8 mouse cellular contexts compared by ENCODE assay signal in genomic region chr19:6333761-6334595, GRCm38 (mm10). TPM values are rescaled to one million over a fixed set of nuclear protein-coding genes. Genes with fewer than 3 reads are reported as not detected.
DNase-seq lines count a peak whose midpoint lies in the region; ATAC-seq lines count a peak whose summit lies in the region.

No protein-coding gene starts in this region.

- no peak for ATAC-seq in neural tube, embryonic 11.5 days (ENCODE audit: insufficient read depth, low FRiP score, low TSS enrichment)
- ATAC-seq in limb, embryonic 13.5 days (ENCODE audit: low FRiP score, low read depth) = no peak
- ATAC-seq in stomach, embryonic 14.5 days (ENCODE audit: insufficient number of reproducible peaks, insufficient read depth, low FRiP score, low read depth) = no peak

- H3K27me3 ChIP-seq in neural tube, embryonic 11.5 days (ENCODE audit: control insufficient read depth, insufficient read depth, low read length) = no peaks in the 10 kb centered on the region
- H3K27me3 ChIP-seq in limb, embryonic 13.5 days = no peaks in the 10 kb centered on the region
- H3K27me3 ChIP-seq in stomach, embryonic 14.5 days (ENCODE audit: control insufficient read depth, insufficient read depth, low read length) = no peaks in the 10 kb centered on the region

- peak; percentile 63 to 68 for DNase-seq in adrenal gland, adult (ENCODE audit: inconsistent age in 2 of 2, low spot score in 1 of 2)
- no peak for DNase-seq in adrenal gland, postnatal 25 days
- DNase-seq in neural tube, embryonic 11.5 days (ENCODE audit: low spot score) = no peak
- DNase-seq in neural tube, embryonic 10.5 days (ENCODE audit: extremely low spot score, low spot score) = no peak
- no peak for DNase-seq in ovary, postnatal 10 days (ENCODE audit: low spot score)
- no peak for DNase-seq in urinary bladder, postnatal 25 days (ENCODE audit: low spot score)

- peaks cover 12% of the 10 kb centered on the region; the same call in 1 of the 2 replicates for H3K36me3 ChIP-seq in neural tube, embryonic 11.5 days (ENCODE audit: control insufficient read depth, insufficient read depth, low read length)
- peaks cover 24% of the 10 kb centered on the region for H3K36me3 ChIP-seq in limb, embryonic 13.5 days
- H3K36me3 ChIP-seq in stomach, embryonic 14.5 days (ENCODE audit: control insufficient read depth, insufficient read depth, low read length) = peaks cover 17% of the 10 kb centered on the region

- 73% methylated on average over 9 of the region's 9 CpGs for WGBS in neural tube, embryonic 11.5 days
- WGBS in limb, embryonic 13.5 days = 59% methylated on average over 9 of the region's 9 CpGs
- WGBS in stomach, embryonic 14.5 days = 58% methylated on average over 9 of the region's 9 CpGs

- peak overlapping the region; percentile 35 for H3K9ac ChIP-seq in neural tube, embryonic 11.5 days (ENCODE audit: low read length)
- peak overlapping the region; percentile 93 for H3K9ac ChIP-seq in limb, embryonic 13.5 days
- H3K9ac ChIP-seq in stomach, embryonic 14.5 days (replicated peaks; ENCODE audit: low read depth, low read length) = no peak overlapping the region

- H3K4me2 ChIP-seq in neural tube, embryonic 11.5 days (ENCODE audit: low read depth) = peak overlapping the region; percentile 36
- H3K4me2 ChIP-seq in limb, embryonic 13.5 days (replicated peaks) = peak overlapping the region; percentile 96
- peak overlapping the region; percentile 25 for H3K4me2 ChIP-seq in stomach, embryonic 14.5 days (replicated peaks; ENCODE audit: low read depth, low read length)

- no peaks in the 10 kb centered on the region for H3K9me3 ChIP-seq in neural tube, embryonic 11.5 days (ENCODE audit: control insufficient read depth, low read length)
- no peaks in the 10 kb centered on the region for H3K9me3 ChIP-seq in limb, embryonic 13.5 days
- H3K9me3 ChIP-seq in stomach, embryonic 14.5 days (ENCODE audit: control insufficient read depth, low read depth, low read length) = no peaks in the 10 kb centered on the region

- peak overlapping the region; percentile 63; the same call in 1 of the 2 replicates for H3K4me3 ChIP-seq in neural tube, embryonic 11.5 days (ENCODE audit: low read depth, low read length)
- H3K4me3 ChIP-seq in limb, embryonic 13.5 days = peak overlapping the region; percentile 86
- peak overlapping the region; percentile 80 for H3K4me3 ChIP-seq in stomach, embryonic 14.5 days (ENCODE audit: low read depth, low read length)

- H3K4me1 ChIP-seq in neural tube, embryonic 11.5 days (ENCODE audit: control insufficient read depth, insufficient read depth, low read length) = peaks cover 21% of the 10 kb centered on the region
- peaks cover 30% of the 10 kb centered on the region for H3K4me1 ChIP-seq in limb, embryonic 13.5 days
- peaks cover 17% of the 10 kb centered on the region for H3K4me1 ChIP-seq in stomach, embryonic 14.5 days (ENCODE audit: control insufficient read depth, insufficient read depth, low read length)

- peak overlapping the region; percentile 49; the same call in 1 of the 2 replicates for H3K27ac ChIP-seq in neural tube, embryonic 11.5 days (ENCODE audit: low read depth, low read length)
- H3K27ac ChIP-seq in limb, embryonic 13.5 days = peak overlapping the region; percentile 81
- peak overlapping the region; percentile 83 for H3K27ac ChIP-seq in stomach, embryonic 14.5 days (ENCODE audit: low read length)

RNA-seq across cellular contexts. Expression of gene Men1, which starts 0.8 kb away (rescaled TPM):
- 60.1 and 69.7 TPM in 2 replicates for total RNA-seq in adrenal gland, postnatal 25 days (2021)
- polyA plus RNA-seq in neural tube, embryonic 11.5 days (2014; fragmentation: Nextera tagmentation; extraction: Ambion mirVana) = 59.5 and 66.1 TPM in 2 replicates
- 88.7 and 97.6 TPM in 2 replicates for polyA plus RNA-seq in limb, embryonic 13.5 days (2015; fragmentation: Nextera tagmentation; extraction: Ambion mirVana)
- polyA plus RNA-seq in stomach, embryonic 14.5 days (2014; fragmentation: Nextera tagmentation; extraction: Ambion mirVana) = 40.0 and 41.3 TPM in 2 replicates

RNA-seq across cellular contexts. Expression of gene Map4k2, which starts 7.0 kb away (rescaled TPM):
- 44.7 and 56.3 TPM in 2 replicates for total RNA-seq in adrenal gland, postnatal 25 days (2021)
- polyA plus RNA-seq in neural tube, embryonic 11.5 days (2014; fragmentation: Nextera tagmentation; extraction: Ambion mirVana) = 10.0 and 13.6 TPM in 2 replicates
- polyA plus RNA-seq in limb, embryonic 13.5 days (2015; fragmentation: Nextera tagmentation; extraction: Ambion mirVana) = 11.8 and 15.5 TPM in 2 replicates
- 10.0 TPM in 2 replicates for polyA plus RNA-seq in stomach, embryonic 14.5 days (2014; fragmentation: Nextera tagmentation; extraction: Ambion mirVana)

RNA-seq across cellular contexts. Expression of gene Cdc42bpg, which starts 27.7 kb away (rescaled TPM):
- total RNA-seq in adrenal gland, postnatal 25 days (2021) = 22.8 and 34.2 TPM in 2 replicates
- 0.42 and 0.58 TPM in 2 replicates for polyA plus RNA-seq in neural tube, embryonic 11.5 days (2014; fragmentation: Nextera tagmentation; extraction: Ambion mirVana)
- 0.52 and 0.70 TPM in 2 replicates for polyA plus RNA-seq in limb, embryonic 13.5 days (2015; fragmentation: Nextera tagmentation; extraction: Ambion mirVana)
- polyA plus RNA-seq in stomach, embryonic 14.5 days (2014; fragmentation: Nextera tagmentation; extraction: Ambion mirVana) = 2.2 and 2.3 TPM in 2 replicates

RNA-seq across cellular contexts. Expression of gene Sf1, which starts 29.5 kb away (rescaled TPM):
- 211 and 245 TPM in 2 replicates for total RNA-seq in adrenal gland, postnatal 25 days (2021)
- polyA plus RNA-seq in neural tube, embryonic 11.5 days (2014; fragmentation: Nextera tagmentation; extraction: Ambion mirVana) = 214 and 224 TPM in 2 replicates
- 130 and 148 TPM in 2 replicates for polyA plus RNA-seq in limb, embryonic 13.5 days (2015; fragmentation: Nextera tagmentation; extraction: Ambion mirVana)
- polyA plus RNA-seq in stomach, embryonic 14.5 days (2014; fragmentation: Nextera tagmentation; extraction: Ambion mirVana) = 126 and 139 TPM in 2 replicates

RNA-seq across cellular contexts. Expression of gene Pygm, which starts 50.2 kb away (rescaled TPM):
- total RNA-seq in adrenal gland, postnatal 25 days (2021) = 61.6 and 85.9 TPM in 2 replicates
- 4.4 and 6.0 TPM in 2 replicates for polyA plus RNA-seq in neural tube, embryonic 11.5 days (2014; fragmentation: Nextera tagmentation; extraction: Ambion mirVana)
- 13.2 and 14.4 TPM in 2 replicates for polyA plus RNA-seq in limb, embryonic 13.5 days (2015; fragmentation: Nextera tagmentation; extraction: Ambion mirVana)
- 9.3 and 10.1 TPM in 2 replicates for polyA plus RNA-seq in stomach, embryonic 14.5 days (2014; fragmentation: Nextera tagmentation; extraction: Ambion mirVana)

Comparison
In these comparisons a context has a peak if more than half of its experiments do, and no peak if none do; other contexts are left out.
1. DNase-seq: peak in adrenal gland, adult (2 of 2); none in adrenal gland, postnatal 25 days (single experiment), neural tube, embryonic 11.5 days (single experiment), neural tube, embryonic 10.5 days (single experiment), ovary, postnatal 10 days (single experiment) and urinary bladder, postnatal 25 days (single experiment).
2. H3K4me2 ChIP-seq: peak in every context shown above with its lines; median percentile 96 in limb, embryonic 13.5 days; 36 in neural tube, embryonic 11.5 days; 25 in stomach, embryonic 14.5 days.
3. Peak in every context shown above with its lines, with median percentiles within 50 percentile points of each other: H3K27ac ChIP-seq and H3K4me3 ChIP-seq.